Mouse (Mus musculus) ES-Bruce4 (cell line): Measurements from ENCODE around the gene Pde4dip.

Experiments used
- CTCF ChIP-seq: IDR thresholded peaks from one replicate; pipeline ENCODE4 v1.8.1; 2011; ENCODE audit warnings: low read depth, low read length
- EP300 ChIP-seq: IDR thresholded peaks from 2 replicates; pipeline ENCODE4 v1.6.1; 2011; ENCODE audit warnings: low read depth, low read length; ENCODE audit not compliant: insufficient read depth
- POLR2A ChIP-seq: IDR thresholded peaks from one replicate; pipeline ENCODE4 v1.8.1; 2011; ENCODE audit warnings: low read length; ENCODE audit not compliant: insufficient read depth

DNA sequence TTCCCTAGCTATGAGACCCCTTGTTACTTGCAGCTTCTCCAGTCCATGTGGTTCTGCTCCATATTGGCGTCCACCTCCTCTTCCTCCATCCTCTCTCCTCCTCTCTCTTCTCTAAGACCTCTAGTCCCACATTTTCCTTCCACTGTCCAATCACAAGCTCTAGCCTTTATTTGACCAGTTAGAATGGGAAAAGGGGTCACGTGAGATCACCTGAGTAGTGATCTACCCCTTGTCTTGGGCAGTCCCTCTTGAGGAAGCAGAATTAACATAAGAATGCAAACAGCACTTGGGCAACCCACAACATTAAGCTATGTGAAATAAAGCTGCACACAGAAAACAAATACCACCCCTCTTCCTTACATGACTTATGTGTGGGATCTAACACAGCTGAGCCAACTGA lies 160.7 kb downstream of the Pde4dip start:
- TF ChIP-seq CTCF (no peak), POLR2A (no peak), EP300 (no peak)
